Mouse (Mus musculus) spleen, adult 2 months (tissue): Measurements from ENCODE around the gene Tnrc6b. TPM values are rescaled to one million over a fixed set of nuclear protein-coding genes. Genes with fewer than 3 reads are reported as not detected.

Source experiments
- DNase-seq, 2 experiments: peaks; one replicate each; pipeline versions ENCODE4 v3.0.0 to v3.0.0-alpha.2; 2012 to 2021; ENCODE audit warnings: low spot score in 2 of 2, low read depth in 1 of 2
- H3K27ac ChIP-seq: fragments of 200-500 bp; 2 replicates; pipeline ENCODE4 v1.5.1; 2012; ENCODE audit warnings: low read length, inconsistent platforms; ENCODE audit not compliant: insufficient read depth
- H3K27me3 ChIP-seq: fragments of 200-500 bp; 2 replicates; pipeline ENCODE4 v1.6.1; 2012; ENCODE audit warnings: mild to moderate bottlenecking, moderate library complexity, low read length, inconsistent platforms; ENCODE audit not compliant: control insufficient read depth, insufficient read depth
- H3K36me3 ChIP-seq: fragments of 200-500 bp; 2 replicates; pipeline ENCODE4 v1.6.1; 2012; ENCODE audit warnings: mild to moderate bottlenecking, low read length, inconsistent platforms; ENCODE audit not compliant: control insufficient read depth, insufficient read depth
- H3K4me1 ChIP-seq: fragments of 200-500 bp; 2 replicates; pipeline ENCODE4 v1.6.1; 2011; ENCODE audit warnings: inconsistent platforms; ENCODE audit not compliant: control insufficient read depth, insufficient read depth, insufficient read length
- H3K4me3 ChIP-seq: fragments of 200-500 bp; 2 replicates; pipeline ENCODE4 v1.5.1; 2011; ENCODE audit warnings: mild to moderate bottlenecking, inconsistent platforms; ENCODE audit not compliant: insufficient read depth, insufficient read length; ENCODE audit errors: extremely low read depth
- CTCF ChIP-seq: fragments of 200-500 bp; IDR thresholded peaks from 2 replicates; pipeline ENCODE4 v1.5.1; 2011; ENCODE audit warnings: mild to moderate bottlenecking, inconsistent platforms; ENCODE audit not compliant: insufficient read depth, insufficient read length, insufficient replicate concordance; ENCODE audit errors: extremely low read depth
- POLR2A ChIP-seq: fragments of 200-500 bp; IDR thresholded peaks from 2 replicates; pipeline ENCODE4 v1.6.1; 2011; ENCODE audit warnings: low read depth, low read length, inconsistent platforms
- WGBS: fragments of 180-500 bp; shearing (Covaris S2); methylation state at CpG from one replicate; pipeline ENCODE4 v1.1.7; 2018; 5-methylcytosine and 5-hydroxymethylcytosine counted together
- polyA plus RNA-seq: library from polyadenylated mRNA; depleted of rRNA; stranded (reverse); fragments of >200 nt; gene quantifications from 2 replicates; pipeline ENCODE4 v1.2.3, GENCODE M21; 2012; rRNA removed

Gene Tnrc6b
- polyA plus RNA-seq, result 22.3 and 28.2 TPM in 2 replicates

DNA sequence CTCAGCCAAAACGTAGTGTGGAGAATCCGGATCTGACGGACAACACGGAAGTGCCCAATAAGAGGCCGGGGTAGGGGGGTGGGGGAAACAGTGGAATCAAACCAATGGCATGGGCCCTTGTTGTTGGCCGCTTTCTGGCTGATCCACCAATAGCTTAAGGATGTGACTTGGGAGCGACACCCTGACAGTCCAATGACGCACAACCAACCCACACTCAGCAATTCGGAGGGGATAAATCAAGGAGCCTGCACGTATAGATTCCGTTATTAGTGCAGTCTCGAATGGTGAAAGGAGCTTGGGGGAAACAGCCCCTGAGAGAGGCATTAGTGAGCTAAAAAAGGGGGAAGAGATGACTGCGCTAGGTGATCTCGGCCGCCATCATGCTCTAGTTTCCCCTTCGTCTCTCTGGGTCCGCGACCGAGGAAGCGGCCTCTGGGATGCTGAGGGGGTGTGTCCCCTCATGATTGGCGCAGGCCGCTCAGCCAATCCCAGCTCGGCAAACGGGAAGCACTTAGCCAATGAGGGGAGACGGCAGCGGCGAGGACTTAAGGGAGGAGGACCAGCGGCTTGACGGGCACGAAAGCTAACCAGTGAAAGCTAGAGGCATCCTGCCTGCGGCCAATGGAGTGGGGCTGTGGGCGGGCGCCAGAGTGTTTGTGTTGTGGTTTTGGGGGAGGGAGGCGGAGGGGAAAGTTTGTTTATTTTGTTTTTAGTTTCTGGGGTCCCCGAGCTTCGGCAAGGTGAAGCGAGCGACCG is at the start of gene Tnrc6b:
TSS of gene Tnrc6b (plus strand) at position 706 of the 756 bp plus-strand sequence.
- H3K27ac ChIP-seq, result peak within 1 kb of the TSS; percentile 93
- no peaks in the 10 kb centered on the region for H3K36me3 ChIP-seq
- TF ChIP-seq POLR2A, result peak; percentile 96
- no peak for TF ChIP-seq CTCF
- WGBS, result under 1% methylated on average over 39 of the region's 39 CpGs
- no peaks in the 10 kb centered on the region for H3K27me3 ChIP-seq
- peak; percentile 98 for DNase-seq
- peaks cover 6% of the 10 kb centered on the region for H3K4me1 ChIP-seq
- H3K4me3 ChIP-seq, result peak within 1 kb of the TSS; percentile 84

DNA sequence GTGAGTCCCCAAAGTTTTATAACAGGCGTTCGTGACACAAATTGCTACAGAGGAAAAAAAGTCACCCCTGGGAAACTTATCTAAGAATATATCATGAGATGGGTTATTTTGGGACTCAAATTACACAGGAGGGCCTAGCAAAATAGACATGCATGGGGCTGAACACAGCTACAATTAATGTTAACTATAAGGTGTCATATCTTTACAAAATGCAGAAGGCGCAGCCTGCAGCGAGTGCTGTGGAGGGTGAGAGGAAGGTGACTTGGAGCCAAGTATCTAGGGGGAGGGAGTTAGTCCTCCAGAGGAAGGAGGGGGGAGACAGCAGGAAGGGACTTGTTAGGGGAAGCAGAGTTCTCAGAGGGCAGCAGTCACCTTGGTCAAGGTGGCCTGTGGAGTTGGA is 46.7 kb upstream of the Tnrc6b start:
- WGBS, result 77% methylated on average over 4 of the region's 4 CpGs
- no peaks in the 10 kb centered on the region for H3K27me3 ChIP-seq
- H3K36me3 ChIP-seq, result no peaks in the 10 kb centered on the region
- no peak overlapping the region for H3K27ac ChIP-seq
- no peak overlapping the region for H3K4me3 ChIP-seq
- no peak for DNase-seq
- no peaks in the 10 kb centered on the region for H3K4me1 ChIP-seq
- TF ChIP-seq POLR2A (no peak), CTCF (no peak)

GRCm38 (mm10) chr15:80671295-80672252 is 39.5 kb upstream of the Tnrc6b start, which contains the start of gene Fam83f:
Gene Fam83f, plus strand, starts transcription at chr15:80671847.
- no peak for TF ChIP-seq CTCF
- no peak for TF ChIP-seq POLR2A
- Histone ChIP-seq H3K27ac (no peak within 1 kb of the TSS), H3K4me3 (peak within 1 kb of the TSS; percentile 26; the same call in 1 of the 2 replicates), H3K4me1 (peaks cover 16% of the 10 kb centered on the region), H3K27me3 (0 out of 2 replicates have a peak, but pooled peaks cover 5% of the 10 kb centered on the region), H3K36me3 (no peaks in the 10 kb centered on the region)
- 25% methylated on average over 85 of the region's 85 CpGs for WGBS
- DNase-seq, result peak; percentile 42 to 53

GRCm38 (mm10) chr15:80672810-80673209 is 38.3 kb upstream of the Tnrc6b start:
- no peak for TF ChIP-seq POLR2A
- TF ChIP-seq CTCF, result no peak
- no peak for DNase-seq
- 88% methylated on average over 2 of the region's 2 CpGs for WGBS
- Histone ChIP-seq H3K27ac (no peak overlapping the region), H3K36me3 (no peaks in the 10 kb centered on the region), H3K4me3 (no peak overlapping the region), H3K4me1 (peaks cover 16% of the 10 kb centered on the region), H3K27me3 (0 out of 2 replicates have a peak, but pooled peaks cover 5% of the 10 kb centered on the region)

GRCm38 (mm10) chr15:80673337-80674095 is 37.6 kb upstream of the Tnrc6b start:
- Histone ChIP-seq H3K36me3 (no peaks in the 10 kb centered on the region), H3K27ac (no peak overlapping the region), H3K4me3 (no peak overlapping the region), H3K27me3 (0 out of 2 replicates have a peak, but pooled peaks cover 5% of the 10 kb centered on the region), H3K4me1 (peaks cover 16% of the 10 kb centered on the region)
- DNase-seq, result no peak
- TF ChIP-seq POLR2A (no peak), CTCF (no peak)
- WGBS, result 80% methylated on average over 4 of the region's 4 CpGs

- H3K27ac ChIP-seq, result no peak overlapping the region
- 60% methylated on average over 6 of the region's 6 CpGs for WGBS
- no peak for DNase-seq
- H3K27me3 ChIP-seq, result 0 out of 2 replicates have a peak, but pooled peaks cover 5% of the 10 kb centered on the region
- no peak overlapping the region for H3K4me3 ChIP-seq
- TF ChIP-seq CTCF (no peak), POLR2A (no peak)
- no peaks in the 10 kb centered on the region for H3K36me3 ChIP-seq
- H3K4me1 ChIP-seq, result peaks cover 16% of the 10 kb centered on the region
Measured at GRCm38 (mm10) chr15:80674700-80675099, 36.4 kb upstream of the Tnrc6b start.
